Mouse (Mus musculus): ENCODE results near the gene Olfr692.

DNA sequence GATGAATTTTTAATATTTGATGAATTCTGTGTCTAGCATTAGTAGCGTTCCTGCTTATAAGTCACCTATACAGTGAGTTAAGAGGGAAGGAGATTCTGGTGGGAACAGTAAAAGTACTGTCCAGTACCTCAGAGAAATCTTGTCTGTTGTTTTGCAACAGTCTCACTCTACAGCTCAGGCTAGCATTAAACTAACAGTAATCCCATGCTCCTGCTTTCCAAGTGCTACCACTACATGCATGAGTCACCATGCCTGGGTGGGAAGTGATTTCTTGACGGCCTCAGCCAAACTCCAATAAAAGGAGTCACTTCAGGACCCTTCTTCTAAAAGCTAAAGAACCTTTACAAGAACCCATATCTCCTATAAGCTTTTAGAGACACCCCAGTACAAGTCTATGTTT is 6.3 kb upstream of the Olfr692 start:
- TF ChIP-seq CTCF (IDR thresholded peaks at IDR 0.05) = no peak
- TF ChIP-seq EP300 (IDR thresholded peaks at IDR 0.05) = no peak
